28 mouse cellular contexts compared by ENCODE assay signal in genomic region chr5:47508689-47509301, GRCm38 (mm10).
DNase-seq lines count a peak whose midpoint lies in the region; ATAC-seq and TF ChIP-seq lines count a peak whose summit lies in the region.
"Had no signal": no experiment of that assay in that cellular context is flagged by ENCODE, and none has a peak within 500 bp of the region (broad histone marks: within the 10 kb centered on the region; RNA-seq: fewer than 3 reads in every experiment).

No protein-coding gene starts in this region.

- H3K36me3 ChIP-seq in lung, embryonic 14.5 days (ENCODE audit: insufficient read depth) = no peaks in the 10 kb centered on the region
- H3K36me3 ChIP-seq in lung, postnatal 0 days (ENCODE audit: insufficient read depth, low read length) = no peaks in the 10 kb centered on the region
- H3K36me3 ChIP-seq in midbrain, embryonic 14.5 days (ENCODE audit: control insufficient read depth, insufficient read depth, low read length) = no peaks in the 10 kb centered on the region
- H3K36me3 ChIP-seq: embryonic facial prominence, embryonic 15.5 days; forebrain, embryonic 15.5 days; heart, embryonic 13.5 days; liver, embryonic 12.5 days; midbrain, embryonic 13.5 days; neural tube, embryonic 15.5 days; stomach, embryonic 15.5 days had no signal

- WGBS in lung, embryonic 14.5 days = 46% methylated on average over 4 of the region's 4 CpGs
- 43% methylated on average over 4 of the region's 4 CpGs for WGBS in lung, postnatal 0 days
- WGBS in midbrain, embryonic 14.5 days = 84% methylated on average over 4 of the region's 4 CpGs

- DNase-seq in lung, embryonic 14.5 days = peak; percentile 41
- no peak for DNase-seq in lung, postnatal 4 days
- DNase-seq in Patski (ENCODE audit: low read depth, low spot score) = no peak
- peak; percentile 67 for DNase-seq in lung, postnatal 0 days (ENCODE audit: low spot score)
- DNase-seq in layer of hippocampus, postnatal 36 days = no peak
- DNase-seq in midbrain, embryonic 14.5 days = no peak
- DNase-seq: adrenal gland, postnatal 14 days; B cell, adult 2 months; cerebellum, adult 11-12 months; cerebellum, postnatal 10 days; heart, postnatal 10 days; kidney, adult 9 months; kidney, postnatal 14 days; left cerebral cortex, postnatal 4 days; liver, postnatal 0 days; right cerebral cortex, postnatal 14 days had no signal

- POLR2A ChIA-PET in Patski (lab: Charles Lee) = interaction anchor here (0.6 kb wide), 1 partner anchor 1750 kb away, joined by 3 read pairs; no protein-coding TSS in a partner anchor

- no peak overlapping the region for H3K4me3 ChIP-seq in lung, embryonic 14.5 days (ENCODE audit: low read depth, low read length)
- H3K4me3 ChIP-seq in lung, postnatal 0 days (ENCODE audit: low read depth, low read length) = no peak overlapping the region
- no peak overlapping the region for H3K4me3 ChIP-seq in midbrain, embryonic 14.5 days (replicated peaks; ENCODE audit: low read depth, low read length)
- H3K4me3 ChIP-seq: embryonic facial prominence, embryonic 15.5 days; forebrain, embryonic 15.5 days; heart, embryonic 13.5 days; layer of hippocampus, adult 2 months; liver, embryonic 12.5 days; midbrain, embryonic 13.5 days; neural tube, embryonic 15.5 days; stomach, embryonic 15.5 days had no signal

- TF ChIP-seq CTCF in lung, embryonic 14.5 days (IDR thresholded peaks at IDR 0.05; ENCODE audit: low read depth) = no peak
- no peak for TF ChIP-seq CTCF in Patski (IDR thresholded peaks at IDR 0.05)
- TF ChIP-seq CTCF in lung, postnatal 0 days (IDR thresholded peaks at IDR 0.05) = no peak

- no peak overlapping the region for H3K4me2 ChIP-seq in lung, embryonic 14.5 days
- no peak overlapping the region for H3K4me2 ChIP-seq in lung, postnatal 0 days (replicated peaks; ENCODE audit: low read depth, low read length)
- no peak overlapping the region for H3K4me2 ChIP-seq in midbrain, embryonic 14.5 days (ENCODE audit: low read length)
- H3K4me2 ChIP-seq: embryonic facial prominence, embryonic 15.5 days; forebrain, embryonic 15.5 days; heart, embryonic 13.5 days; hindbrain, embryonic 14.5 days; liver, embryonic 12.5 days; midbrain, embryonic 13.5 days; neural tube, embryonic 15.5 days; stomach, embryonic 15.5 days had no signal

- no peaks in the 10 kb centered on the region; the same call in 1 of the 2 replicates for H3K4me1 ChIP-seq in lung, embryonic 14.5 days (ENCODE audit: insufficient read depth)
- no peaks in the 10 kb centered on the region for H3K4me1 ChIP-seq in lung, postnatal 0 days (ENCODE audit: insufficient read depth, low read depth, low read length)
- no peaks in the 10 kb centered on the region for H3K4me1 ChIP-seq in midbrain, embryonic 14.5 days (ENCODE audit: control insufficient read depth, insufficient read depth, low read length)
- H3K4me1 ChIP-seq: embryonic facial prominence, embryonic 15.5 days; forebrain, embryonic 15.5 days; heart, embryonic 13.5 days; liver, embryonic 12.5 days; midbrain, embryonic 13.5 days; neural tube, embryonic 15.5 days; stomach, embryonic 15.5 days had no signal

- peak; percentile 75 for ATAC-seq in lung, embryonic 14.5 days (ENCODE audit: insufficient read depth)
- ATAC-seq in Patski = peak; percentile 84
- peak; percentile 87 for ATAC-seq in lung, postnatal 0 days
- ATAC-seq in megakaryocyte, adult 5-6 weeks (ENCODE audit: poor library complexity, severe bottlenecking) = no peak
- no peak for ATAC-seq in midbrain, embryonic 14.5 days (ENCODE audit: low FRiP score, low TSS enrichment)
- ATAC-seq: forebrain, embryonic 15.5 days; intestine, postnatal 0 days; liver, embryonic 12.5 days; liver, postnatal 0 days; midbrain, embryonic 13.5 days had no signal

- H3K27me3 ChIP-seq in lung, embryonic 14.5 days (ENCODE audit: insufficient read depth, low read length) = no peaks in the 10 kb centered on the region
- no peaks in the 10 kb centered on the region for H3K27me3 ChIP-seq in Patski
- no peaks in the 10 kb centered on the region for H3K27me3 ChIP-seq in lung, postnatal 0 days (replicated peaks; ENCODE audit: insufficient read depth, low read length)
- H3K27me3 ChIP-seq in midbrain, embryonic 14.5 days (ENCODE audit: control insufficient read depth, insufficient read depth, low read length) = no peaks in the 10 kb centered on the region
- H3K27me3 ChIP-seq: CH12.LX; embryonic facial prominence, embryonic 15.5 days; forebrain, embryonic 15.5 days; heart, embryonic 13.5 days; liver, embryonic 12.5 days; midbrain, embryonic 13.5 days; neural tube, embryonic 15.5 days; stomach, embryonic 15.5 days had no signal

- H3K9ac ChIP-seq in lung, embryonic 14.5 days = no peak overlapping the region
- H3K9ac ChIP-seq in lung, postnatal 0 days (replicated peaks; ENCODE audit: low read depth) = no peak overlapping the region
- H3K9ac ChIP-seq in midbrain, embryonic 14.5 days (replicated peaks; ENCODE audit: low read length) = no peak overlapping the region
- H3K9ac ChIP-seq: embryonic facial prominence, embryonic 15.5 days; forebrain, embryonic 15.5 days; heart, embryonic 13.5 days; hindbrain, embryonic 14.5 days; liver, embryonic 12.5 days; liver, postnatal 0 days; midbrain, embryonic 13.5 days; neural tube, embryonic 15.5 days; stomach, embryonic 15.5 days had no signal

- in situ Hi-C loops in Patski (cut with MboI; ENCODE audit: low pct_unique_long_range_greater_than_20kb) = loop anchor here (5.0 kb wide), 1 partner anchor 36 kb away; no protein-coding TSS in a partner anchor

- no peak overlapping the region for H3K27ac ChIP-seq in lung, embryonic 14.5 days (ENCODE audit: low read depth)
- H3K27ac ChIP-seq in lung, postnatal 0 days (ENCODE audit: low read length) = no peak overlapping the region
- H3K27ac ChIP-seq in midbrain, embryonic 14.5 days (replicated peaks; ENCODE audit: low read depth, low read length) = no peak overlapping the region
- H3K27ac ChIP-seq: embryonic facial prominence, embryonic 15.5 days; forebrain, embryonic 15.5 days; heart, embryonic 13.5 days; hindbrain, embryonic 14.5 days; layer of hippocampus, adult 2 months; liver, embryonic 12.5 days; midbrain, embryonic 13.5 days; neural tube, embryonic 15.5 days; stomach, embryonic 15.5 days had no signal

- H3K9me3 ChIP-seq in lung, embryonic 14.5 days (ENCODE audit: low read depth, low read length) = no peaks in the 10 kb centered on the region
- H3K9me3 ChIP-seq in lung, postnatal 0 days (ENCODE audit: low read length) = no peaks in the 10 kb centered on the region
- no peaks in the 10 kb centered on the region for H3K9me3 ChIP-seq in midbrain, embryonic 14.5 days (ENCODE audit: control insufficient read depth, low read length)
- H3K9me3 ChIP-seq: embryonic facial prominence, embryonic 15.5 days; forebrain, embryonic 15.5 days; heart, embryonic 13.5 days; liver, embryonic 12.5 days; midbrain, embryonic 13.5 days; neural tube, embryonic 15.5 days; stomach, embryonic 15.5 days had no signal

- CTCF ChIA-PET in Patski (lab: Charles Lee) = interaction anchor here (1.2 kb wide), 1 partner anchor 12 kb away, joined by 3 read pairs; no protein-coding TSS in a partner anchor

- TF ChIP-seq EP300 in lung, postnatal 0 days (IDR thresholded peaks at IDR 0.05) = no peak; the same call in none of the 2 replicates

Comparison
In these comparisons a context has a peak if more than half of its experiments do, and no peak if none do; other contexts are left out.
1. DNase-seq: peak in lung, embryonic 14.5 days (single experiment) and lung, postnatal 0 days (single experiment); none in lung, postnatal 4 days (0 of 2), Patski (single experiment), layer of hippocampus, postnatal 36 days (0 of 2) and midbrain, embryonic 14.5 days (single experiment).
2. ATAC-seq: peak in lung, embryonic 14.5 days (single experiment), Patski (single experiment) and lung, postnatal 0 days (single experiment); none in megakaryocyte, adult 5-6 weeks (single experiment) and midbrain, embryonic 14.5 days (single experiment).